Mouse (Mus musculus) olfactory bulb, adult 2 months (tissue): ENCODE measurements around the gene Nfkbie.

ENCODE experiments used
- CTCF ChIP-seq: fragments of 200-500 bp; IDR thresholded peaks from 2 replicates; pipeline ENCODE4 v1.5.1; 2012; ENCODE audit warnings: low read depth, mild to moderate bottlenecking, low read length, moderate library complexity; ENCODE audit not compliant: insufficient read depth
- POLR2A ChIP-seq: fragments of 200-500 bp; IDR thresholded peaks from 2 replicates; pipeline ENCODE4 v1.6.1; 2012; ENCODE audit warnings: mild to moderate bottlenecking, low read depth, low read length, moderate library complexity; ENCODE audit not compliant: insufficient read depth

GRCm38 (mm10) chr17:45564531-45565084 is 9.1 kb downstream of the Nfkbie start:
- TF ChIP-seq CTCF (no peak), POLR2A (no peak)
